Mouse (Mus musculus) midbrain, embryonic 15.5 days (tissue): ENCODE measurements at regions not wholly inside any gene's neighbourhood (a gene's known extent, or its start where the extent isn't known, plus 50 kb on each side); places are given as distances from the start of the nearest gene placed in this dataset.

Experiments
- ATAC-seq: fragments of 200-750 bp; cut with Nextera tagmentation; replicated peaks from 2 replicates; pipeline ENCODE4 v1.8.0; 2017; ENCODE audit warnings: moderate TSS enrichment
- H3K27ac ChIP-seq: fragments of 300-500 bp; sonication (generic); 2 replicates; pipeline ENCODE4 v1.5.1; 2015; ENCODE audit warnings: mild to moderate bottlenecking, inconsistent platforms
- H3K27me3 ChIP-seq: fragments of 300-500 bp; sonication (generic); replicated peaks from 2 replicates; pipeline ENCODE4 v1.6.1; 2015; ENCODE audit warnings: inconsistent platforms
- H3K36me3 ChIP-seq: fragments of 300-500 bp; sonication (generic); replicated peaks from 2 replicates; pipeline ENCODE4 v1.6.1; 2015; ENCODE audit warnings: inconsistent platforms
- H3K4me1 ChIP-seq: fragments of 300-500 bp; sonication (generic); 2 replicates; pipeline ENCODE4 v1.6.1; 2015; ENCODE audit warnings: inconsistent platforms
- H3K4me2 ChIP-seq: fragments of 300-500 bp; sonication (generic); 2 replicates; pipeline ENCODE4 v1.6.1; 2015; ENCODE audit warnings: inconsistent platforms, mild to moderate bottlenecking, moderate library complexity
- H3K4me3 ChIP-seq: fragments of 300-500 bp; sonication (generic); 2 replicates; pipeline ENCODE4 v1.5.1; 2015; ENCODE audit warnings: mild to moderate bottlenecking, inconsistent platforms
- H3K9ac ChIP-seq: fragments of 300-500 bp; sonication (generic); 2 replicates; pipeline ENCODE4 v1.6.1; 2015; ENCODE audit warnings: mild to moderate bottlenecking, inconsistent platforms
- H3K9me3 ChIP-seq: fragments of 300-500 bp; sonication (generic); 2 replicates; pipeline ENCODE4 v1.6.1; 2016; ENCODE audit warnings: inconsistent platforms
- WGBS: fragments of 180-500 bp; shearing (Covaris S2); methylation state at CpG from one replicate; pipeline ENCODE4 v1.1.7; 2015; ENCODE audit warnings: mixed read lengths; 5-methylcytosine and 5-hydroxymethylcytosine counted together

- Histone ChIP-seq H3K27me3 (no peaks in the 10 kb centered on the region), H3K4me2 (no peak overlapping the region), H3K9ac (no peak overlapping the region), H3K36me3 (no peaks in the 10 kb centered on the region), H3K27ac (no peak overlapping the region), H3K9me3 (no peaks in the 10 kb centered on the region), H3K4me3 (no peak overlapping the region), H3K4me1 (no peaks in the 10 kb centered on the region)
- WGBS, result 66% methylated on average over 2 of the region's 2 CpGs
- no peak for ATAC-seq
Observed at GRCm38 (mm10) chr5:83890619-83891185, 526.5 kb downstream of the Epha5 start.

- no peak for ATAC-seq
- Histone ChIP-seq H3K4me2 (no peak overlapping the region), H3K4me1 (no peaks in the 10 kb centered on the region), H3K27ac (no peak overlapping the region), H3K36me3 (no peaks in the 10 kb centered on the region), H3K4me3 (no peak overlapping the region), H3K27me3 (no peaks in the 10 kb centered on the region), H3K9me3 (no peaks in the 10 kb centered on the region), H3K9ac (no peak overlapping the region)
- WGBS, result 8% methylated on average over 1 of the region's 1 CpGs
Observed at GRCm38 (mm10) chr5:83872052-83872451, 517.1 kb upstream of the Tecrl start.

- 66% methylated on average over 4 of the region's 4 CpGs for WGBS
- H3K4me1 ChIP-seq, result no peaks in the 10 kb centered on the region
- H3K4me2 ChIP-seq, result no peak overlapping the region
- no peak overlapping the region for H3K9ac ChIP-seq
- no peaks in the 10 kb centered on the region for H3K9me3 ChIP-seq
- no peaks in the 10 kb centered on the region for H3K36me3 ChIP-seq
- H3K27me3 ChIP-seq, result no peaks in the 10 kb centered on the region
- no peak overlapping the region for H3K4me3 ChIP-seq
- ATAC-seq, result no peak
- H3K27ac ChIP-seq, result no peak overlapping the region
Observed at GRCm38 (mm10) chr5:83868359-83868758, 513.4 kb upstream of the Tecrl start.

GRCm38 (mm10) chr5:83861674-83862073, 506.7 kb upstream of the Tecrl start:
- H3K27ac ChIP-seq, result no peak overlapping the region
- ATAC-seq, result no peak
- no peaks in the 10 kb centered on the region for H3K36me3 ChIP-seq
- H3K4me3 ChIP-seq, result no peak overlapping the region
- H3K4me2 ChIP-seq, result no peak overlapping the region
- H3K9ac ChIP-seq, result no peak overlapping the region
- H3K4me1 ChIP-seq, result no peaks in the 10 kb centered on the region
- H3K9me3 ChIP-seq, result no peaks in the 10 kb centered on the region
- no peaks in the 10 kb centered on the region for H3K27me3 ChIP-seq

- H3K4me3 ChIP-seq, result no peak overlapping the region
- no peak overlapping the region for H3K4me2 ChIP-seq
- H3K36me3 ChIP-seq, result no peaks in the 10 kb centered on the region
- H3K9ac ChIP-seq, result no peak overlapping the region
- no peak for ATAC-seq
- 87% methylated on average over 4 of the region's 4 CpGs for WGBS
- H3K27ac ChIP-seq, result no peak overlapping the region
- H3K4me1 ChIP-seq, result no peaks in the 10 kb centered on the region
- H3K27me3 ChIP-seq, result no peaks in the 10 kb centered on the region
- no peaks in the 10 kb centered on the region for H3K9me3 ChIP-seq
Observed at GRCm38 (mm10) chr5:83852022-83852421, 497.0 kb upstream of the Tecrl start.

GRCm38 (mm10) chr5:83826561-83826960, 471.6 kb upstream of the Tecrl start:
- ATAC-seq, result no peak
- H3K9ac ChIP-seq, result no peak overlapping the region
- H3K4me2 ChIP-seq, result no peak overlapping the region
- H3K4me1 ChIP-seq, result no peaks in the 10 kb centered on the region
- no peaks in the 10 kb centered on the region for H3K36me3 ChIP-seq
- 97% methylated on average over 2 of the region's 2 CpGs for WGBS
- H3K9me3 ChIP-seq, result no peaks in the 10 kb centered on the region
- H3K27me3 ChIP-seq, result no peaks in the 10 kb centered on the region
- no peak overlapping the region for H3K27ac ChIP-seq
- no peak overlapping the region for H3K4me3 ChIP-seq

GRCm38 (mm10) chr5:83824838-83825466, 470.0 kb upstream of the Tecrl start:
- no peak overlapping the region for H3K4me3 ChIP-seq
- H3K27ac ChIP-seq, result no peak overlapping the region
- no peaks in the 10 kb centered on the region for H3K36me3 ChIP-seq
- no peak for ATAC-seq
- no peak overlapping the region for H3K4me2 ChIP-seq
- H3K27me3 ChIP-seq, result no peaks in the 10 kb centered on the region
- H3K4me1 ChIP-seq, result no peaks in the 10 kb centered on the region
- 80% methylated on average over 2 of the region's 2 CpGs for WGBS
- no peaks in the 10 kb centered on the region for H3K9me3 ChIP-seq
- no peak overlapping the region for H3K9ac ChIP-seq

- Histone ChIP-seq H3K36me3 (no peaks in the 10 kb centered on the region), H3K4me3 (no peak overlapping the region), H3K27me3 (no peaks in the 10 kb centered on the region), H3K4me2 (no peak overlapping the region), H3K9me3 (no peaks in the 10 kb centered on the region), H3K4me1 (no peaks in the 10 kb centered on the region), H3K27ac (no peak overlapping the region), H3K9ac (no peak overlapping the region)
- ATAC-seq, result no peak
- WGBS, result 75% methylated on average over 2 of the region's 2 CpGs
Observed at GRCm38 (mm10) chr5:83811309-83811708, 456.3 kb upstream of the Tecrl start.

- Histone ChIP-seq H3K27me3 (no peaks in the 10 kb centered on the region), H3K4me2 (no peak overlapping the region), H3K4me1 (no peaks in the 10 kb centered on the region), H3K4me3 (no peak overlapping the region), H3K9ac (no peak overlapping the region), H3K36me3 (no peaks in the 10 kb centered on the region), H3K27ac (no peak overlapping the region), H3K9me3 (no peaks in the 10 kb centered on the region)
- 70% methylated on average over 3 of the region's 3 CpGs for WGBS
- ATAC-seq, result no peak
Observed at GRCm38 (mm10) chr5:83800028-83800427, 445.0 kb upstream of the Tecrl start.

GRCm38 (mm10) chr5:83780419-83780818, 425.4 kb upstream of the Tecrl start:
- WGBS, result 26% methylated on average over 1 of the region's 1 CpGs
- no peak for ATAC-seq
- no peak overlapping the region for H3K27ac ChIP-seq

GRCm38 (mm10) chr5:83778310-83778972, 423.4 kb upstream of the Tecrl start:
- H3K9ac ChIP-seq, result no peak overlapping the region
- 33% methylated on average over 3 of the region's 3 CpGs for WGBS
- H3K36me3 ChIP-seq, result no peaks in the 10 kb centered on the region
- H3K27ac ChIP-seq, result no peak overlapping the region
- H3K4me3 ChIP-seq, result no peak overlapping the region
- no peaks in the 10 kb centered on the region for H3K27me3 ChIP-seq
- H3K4me1 ChIP-seq, result no peaks in the 10 kb centered on the region
- H3K9me3 ChIP-seq, result no peaks in the 10 kb centered on the region
- no peak overlapping the region for H3K4me2 ChIP-seq
- ATAC-seq, result 0 out of 2 replicates have a peak, but pooled peaks have one; percentile 17

More at GRCm38 (mm10) chr5:83780419-83780818, 425.4 kb upstream of the Tecrl start:
- Histone ChIP-seq H3K9ac (no peak overlapping the region), H3K27me3 (no peaks in the 10 kb centered on the region), H3K4me2 (no peak overlapping the region), H3K4me3 (no peak overlapping the region), H3K36me3 (no peaks in the 10 kb centered on the region), H3K4me1 (no peaks in the 10 kb centered on the region), H3K9me3 (no peaks in the 10 kb centered on the region)

- WGBS, result 87% methylated on average over 3 of the region's 3 CpGs
- Histone ChIP-seq H3K9ac (no peak overlapping the region), H3K4me3 (no peak overlapping the region), H3K9me3 (no peaks in the 10 kb centered on the region), H3K27ac (no peak overlapping the region), H3K4me2 (no peak overlapping the region), H3K27me3 (no peaks in the 10 kb centered on the region), H3K36me3 (no peaks in the 10 kb centered on the region), H3K4me1 (no peaks in the 10 kb centered on the region)
- ATAC-seq, result no peak
Observed at GRCm38 (mm10) chr5:83741913-83742312, 386.9 kb upstream of the Tecrl start.

GRCm38 (mm10) chr5:83695383-83695782, 340.4 kb upstream of the Tecrl start:
- H3K4me3 ChIP-seq, result no peak overlapping the region

More at GRCm38 (mm10) chr5:83695383-83695782, 340.4 kb upstream of the Tecrl start:
- 55% methylated on average over 1 of the region's 1 CpGs for WGBS
- H3K9me3 ChIP-seq, result no peaks in the 10 kb centered on the region
- H3K27me3 ChIP-seq, result no peaks in the 10 kb centered on the region
- H3K36me3 ChIP-seq, result no peaks in the 10 kb centered on the region
- no peak overlapping the region for H3K9ac ChIP-seq
- ATAC-seq, result no peak
- H3K4me2 ChIP-seq, result no peak overlapping the region
- no peaks in the 10 kb centered on the region for H3K4me1 ChIP-seq
- no peak overlapping the region for H3K27ac ChIP-seq
